8 mouse cellular contexts compared by ENCODE assay signal in the genomic region with DNA sequence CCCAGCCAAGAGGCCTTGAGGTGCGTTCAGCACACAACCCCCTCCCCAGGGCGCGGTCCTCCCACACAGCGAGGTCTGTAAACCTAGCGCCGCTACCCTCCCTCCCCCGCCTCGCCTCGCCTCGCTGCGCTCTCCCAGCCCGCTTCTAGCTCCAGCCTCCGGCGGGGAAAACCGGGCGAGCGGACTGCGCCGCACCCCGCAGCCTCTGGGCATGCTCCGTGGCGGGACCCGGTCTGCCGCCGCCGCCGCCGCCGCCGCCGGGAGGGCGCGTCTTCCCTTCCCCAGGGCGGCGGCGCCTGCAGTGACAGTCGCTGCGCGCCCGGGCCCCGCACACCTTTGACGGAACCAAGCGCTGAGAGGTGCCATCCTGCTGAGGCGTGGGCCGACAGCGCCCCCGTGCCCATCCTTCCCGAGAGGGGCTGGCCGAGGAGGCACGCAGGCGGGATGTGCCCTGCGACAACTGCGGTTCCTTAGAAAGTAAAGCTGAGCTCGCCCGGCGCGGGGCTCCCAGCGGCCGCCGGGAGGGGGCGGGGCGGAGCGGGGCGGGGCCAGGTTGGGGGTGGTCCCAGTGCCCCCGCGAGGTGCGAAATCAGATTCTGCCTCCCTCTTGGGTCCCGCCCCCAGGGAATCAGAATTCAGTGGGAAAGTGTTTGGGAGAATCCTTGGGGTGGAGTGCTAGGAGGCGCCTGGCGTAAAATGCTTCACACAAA.
A peak's percentile ranks its signal among the peaks of the same experiment; 100 is the strongest.
DNase-seq lines count a peak whose midpoint lies in the region; ATAC-seq and TF ChIP-seq lines count a peak whose summit lies in the region.

No protein-coding gene starts in this region.

- peak overlapping the region; percentile 92 for H3K4me2 ChIP-seq in lung, embryonic 14.5 days

- no peaks in the 10 kb centered on the region for H3K27me3 ChIP-seq in lung, embryonic 14.5 days (ENCODE audit: insufficient read depth, low read length)

- ATAC-seq in hematopoietic stem cell, adult 5-6 weeks (replicated peaks in 1 of 2; ENCODE audit: insufficient read depth in 1 of 2, low FRiP score in 2 of 2, low TSS enrichment in 1 of 2, low read depth in 1 of 2, poor library complexity in 2 of 2, severe bottlenecking in 2 of 2) = peak; percentile 8 to 43; a peak in 2 of 4 replicates
- ATAC-seq in lung, embryonic 14.5 days (ENCODE audit: insufficient read depth) = peak; percentile 81

- H3K9ac ChIP-seq in lung, embryonic 14.5 days = peak overlapping the region; percentile 85

- no peaks in the 10 kb centered on the region for H3K9me3 ChIP-seq in lung, embryonic 14.5 days (ENCODE audit: low read depth, low read length)

- under 1% methylated on average over 70 of the region's 70 CpGs for WGBS in lung, embryonic 14.5 days

- peak; percentile 37 for TF ChIP-seq CTCF in lung, embryonic 14.5 days (IDR thresholded peaks at IDR 0.05; ENCODE audit: low read depth)

- DNase-seq in Muller cell, postnatal 12 days (ENCODE audit: inconsistent ontology term) = peak; percentile 98
- DNase-seq in cerebellum, postnatal 14 days = peak; percentile 56 to 71
- DNase-seq in frontal cortex, adult 2 months (ENCODE audit: extremely low spot score in 1 of 2, low spot score in 1 of 2) = peak; percentile 30 to 73
- peak; percentile 63 to 73 for DNase-seq in layer of hippocampus, adult 8-10 months (ENCODE audit: low spot score in 2 of 2)
- DNase-seq in lung, embryonic 14.5 days = peak; percentile 94
- peak; percentile 60 for DNase-seq in ovary, postnatal 10 days (ENCODE audit: low spot score)
- peak; percentile 15 to 39 for DNase-seq in thymus, postnatal 36 days

- peaks cover 7% of the 10 kb centered on the region for H3K36me3 ChIP-seq in lung, embryonic 14.5 days (ENCODE audit: insufficient read depth)

- H3K4me3 ChIP-seq in lung, embryonic 14.5 days (ENCODE audit: low read depth, low read length) = peak overlapping the region; percentile 77

- peak overlapping the region; percentile 98 for H3K27ac ChIP-seq in lung, embryonic 14.5 days (ENCODE audit: low read depth)

- peaks cover 5% of the 10 kb centered on the region; the same call in 1 of the 2 replicates for H3K4me1 ChIP-seq in lung, embryonic 14.5 days (ENCODE audit: insufficient read depth)

Comparison
In these comparisons a context has a peak if more than half of its experiments do, and no peak if none do; other contexts are left out.
1. Peak in every context shown above with its lines: DNase-seq, ATAC-seq, H3K4me3 ChIP-seq and H3K27ac ChIP-seq.
2. DNase-seq: peak in every context shown above with its lines; median percentile 98 in Muller cell, postnatal 12 days; 94 in lung, embryonic 14.5 days; 68 in layer of hippocampus, adult 8-10 months; 64 in cerebellum, postnatal 14 days; 60 in ovary, postnatal 10 days; 52 in frontal cortex, adult 2 months; 27 in thymus, postnatal 36 days.